Mouse (Mus musculus) thymus, adult 2 months (tissue): Measurements from ENCODE around the gene Gucy2f. TPM values are rescaled to one million over a fixed set of nuclear protein-coding genes. Genes with fewer than 3 reads are reported as not detected.

Source experiments
- DNase-seq: peaks from one replicate; pipeline ENCODE4 v3.0.0; 2021
- H3K27ac ChIP-seq: fragments of 200-500 bp; 2 replicates; pipeline ENCODE4 v1.5.1; 2012; ENCODE audit warnings: low read length, control low read depth; ENCODE audit not compliant: control insufficient read depth, insufficient read depth
- H3K27me3 ChIP-seq: fragments of 200-500 bp; 2 replicates; pipeline ENCODE4 v1.6.1; 2012; ENCODE audit warnings: mild to moderate bottlenecking, low read length, moderate library complexity, mixed read lengths; ENCODE audit not compliant: control insufficient read depth, insufficient read depth
- H3K36me3 ChIP-seq: fragments of 200-500 bp; 2 replicates; pipeline ENCODE4 v1.6.1; 2012; ENCODE audit warnings: mild to moderate bottlenecking, low read length, moderate library complexity; ENCODE audit not compliant: control insufficient read depth, insufficient read depth
- H3K4me1 ChIP-seq: fragments of 200-500 bp; replicated peaks from 2 replicates; pipeline ENCODE4 v1.6.1; 2012; ENCODE audit warnings: low read length; ENCODE audit not compliant: control insufficient read depth, insufficient read depth
- H3K4me3 ChIP-seq: fragments of 200-500 bp; 2 replicates; pipeline ENCODE4 v1.5.1; 2012; ENCODE audit warnings: mild to moderate bottlenecking, low read length, control low read depth, moderate library complexity; ENCODE audit not compliant: control insufficient read depth, insufficient read depth
- CTCF ChIP-seq: fragments of 200-500 bp; IDR thresholded peaks from 2 replicates; pipeline ENCODE4 v1.5.1; 2012; ENCODE audit warnings: mild to moderate bottlenecking, control low read depth, low read length, moderate library complexity, borderline replicate concordance; ENCODE audit not compliant: control insufficient read depth, poor library complexity, insufficient read depth; ENCODE audit errors: extremely low read depth
- POLR2A ChIP-seq: fragments of 200-500 bp; IDR thresholded peaks from 2 replicates; pipeline ENCODE4 v1.6.1; 2012; ENCODE audit warnings: mild to moderate bottlenecking, low read length, control low read depth, moderate library complexity; ENCODE audit not compliant: control insufficient read depth, poor library complexity, insufficient read depth; ENCODE audit errors: extremely low read depth
- WGBS: fragments of 180-500 bp; shearing (Covaris S2); methylation state at CpG from one replicate; pipeline ENCODE4 v1.1.7; 2018; 5-methylcytosine and 5-hydroxymethylcytosine counted together
- polyA plus RNA-seq: library from polyadenylated mRNA; depleted of rRNA; stranded (reverse); fragments of >200 nt; gene quantifications from 2 replicates; pipeline ENCODE4 v1.2.3, GENCODE M21; 2012

Gucy2f gene
- polyA plus RNA-seq, 1 experiment = not detected

DNA sequence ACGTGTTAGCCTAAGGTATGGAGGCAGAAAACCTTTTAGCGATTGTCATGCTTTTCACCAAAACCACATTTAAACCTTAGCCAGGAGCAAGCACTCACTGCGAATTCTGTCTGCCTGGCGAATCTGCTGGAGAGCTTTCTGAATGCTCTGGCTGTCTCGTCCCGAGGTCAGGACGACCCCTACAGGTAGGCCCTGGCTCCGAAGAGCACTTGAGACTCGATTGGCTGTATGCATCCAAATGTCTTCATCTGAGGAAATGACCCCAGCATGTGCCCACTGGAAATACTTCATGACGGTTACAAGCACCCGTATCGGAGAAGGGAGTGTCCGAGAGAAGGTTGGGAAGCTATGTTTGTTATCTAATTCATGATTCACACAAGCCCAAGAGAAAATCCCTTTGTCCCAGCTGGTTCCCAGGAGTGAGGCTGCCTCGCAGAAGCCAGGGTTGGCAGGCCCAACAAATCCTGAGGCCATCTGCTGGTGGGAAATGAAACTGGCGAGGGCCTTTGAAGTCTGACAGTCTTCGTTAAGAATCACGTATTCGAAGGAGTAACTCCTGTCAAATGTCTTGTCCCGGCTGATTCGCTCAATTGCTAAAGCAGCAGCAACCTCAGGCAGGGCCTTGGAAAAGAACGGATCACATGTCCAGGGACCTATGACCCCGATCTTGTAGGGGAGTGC, 7.6 kb downstream of the Gucy2f start:
- H3K36me3 ChIP-seq = no peaks in the 10 kb centered on the region
- no peaks in the 10 kb centered on the region for H3K27me3 ChIP-seq
- no peaks in the 10 kb centered on the region for H3K4me1 ChIP-seq
- no peak overlapping the region for H3K27ac ChIP-seq
- no peak overlapping the region for H3K4me3 ChIP-seq
- DNase-seq = no peak
- TF ChIP-seq CTCF (no peak), POLR2A (no peak)
- 83% methylated on average over 22 of the region's 22 CpGs for WGBS

DNA sequence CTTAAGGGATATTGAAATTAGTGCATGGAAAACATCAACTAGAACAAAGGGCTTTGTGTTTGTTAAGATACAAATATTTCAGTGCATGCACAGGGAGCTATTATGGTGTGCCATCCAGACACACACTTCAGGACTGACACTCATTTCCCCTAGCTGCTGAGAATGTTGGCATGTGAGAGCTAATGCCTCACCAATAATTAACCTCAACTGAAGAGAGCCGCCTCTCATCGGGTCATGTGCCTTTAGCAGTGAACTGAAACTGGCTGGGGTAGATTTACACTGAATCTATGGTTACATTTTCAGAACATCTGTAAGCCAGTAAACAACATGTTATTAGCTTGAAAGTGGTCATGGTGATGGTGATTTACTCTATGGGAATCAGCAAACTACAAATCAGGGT, 14.7 kb downstream of the Gucy2f start:
- no peaks in the 10 kb centered on the region for H3K4me1 ChIP-seq
- no peak for TF ChIP-seq POLR2A
- no peak for TF ChIP-seq CTCF
- DNase-seq = no peak
- H3K27ac ChIP-seq = no peak overlapping the region
- 82% methylated on average over 2 of the region's 2 CpGs for WGBS
- H3K36me3 ChIP-seq = no peaks in the 10 kb centered on the region
- H3K4me3 ChIP-seq = no peak overlapping the region
- H3K27me3 ChIP-seq = no peaks in the 10 kb centered on the region

DNA sequence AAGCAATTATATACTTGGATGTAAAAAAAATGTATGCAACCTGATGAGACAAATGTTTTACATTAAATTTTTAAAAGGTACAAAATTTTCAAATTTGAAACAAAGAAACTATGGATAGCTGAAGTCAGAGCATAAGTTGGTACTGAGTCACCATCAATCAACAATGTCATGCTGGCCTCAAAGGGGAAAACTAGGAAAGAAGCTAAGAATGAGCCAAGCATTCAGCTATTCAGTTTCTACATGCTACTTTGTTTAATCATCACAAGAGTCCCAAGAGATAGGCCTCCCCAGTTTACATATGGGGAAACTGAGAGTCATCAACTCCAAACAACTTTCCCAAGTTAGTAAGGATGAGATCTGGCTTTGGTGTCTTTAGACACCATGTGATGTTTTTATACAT, 19.8 kb downstream of the Gucy2f start:
- Histone ChIP-seq H3K4me3 (no peak overlapping the region), H3K4me1 (no peaks in the 10 kb centered on the region), H3K27me3 (no peaks in the 10 kb centered on the region), H3K36me3 (no peaks in the 10 kb centered on the region), H3K27ac (no peak overlapping the region)
- no peak for DNase-seq
- no peak for TF ChIP-seq POLR2A

DNA sequence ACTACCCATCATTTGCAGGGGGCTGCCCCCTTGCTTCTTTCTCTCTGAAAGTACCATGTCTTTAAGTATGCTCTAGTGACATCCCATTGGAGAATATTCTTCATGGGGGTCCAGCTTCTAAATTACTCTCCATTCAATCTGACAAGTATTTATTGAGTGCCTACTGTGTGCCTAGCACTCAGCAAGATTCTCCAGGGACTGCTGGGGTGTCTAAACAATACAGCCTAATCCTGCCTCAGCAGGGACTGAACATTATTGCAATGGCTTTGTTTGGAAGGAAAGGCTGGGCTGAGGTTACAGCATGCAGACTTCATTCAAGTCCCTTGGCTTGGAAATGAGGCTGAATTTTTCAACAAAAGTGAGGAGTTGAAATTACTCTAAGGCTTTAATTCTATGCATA, 81.0 kb downstream of the Gucy2f start:
- TF ChIP-seq POLR2A (no peak), CTCF (no peak)
- H3K4me1 ChIP-seq = no peaks in the 10 kb centered on the region
- no peaks in the 10 kb centered on the region for H3K27me3 ChIP-seq
- H3K36me3 ChIP-seq = no peaks in the 10 kb centered on the region
- H3K4me3 ChIP-seq = no peak overlapping the region
- DNase-seq = no peak
- H3K27ac ChIP-seq = no peak overlapping the region

- Histone ChIP-seq H3K27ac (no peak overlapping the region), H3K4me1 (no peaks in the 10 kb centered on the region), H3K27me3 (no peaks in the 10 kb centered on the region), H3K4me3 (no peak overlapping the region), H3K36me3 (no peaks in the 10 kb centered on the region)
- WGBS = 87% methylated on average over 6 of the region's 6 CpGs
- TF ChIP-seq POLR2A = no peak
- TF ChIP-seq CTCF = no peak
- no peak for DNase-seq
Measured at GRCm38 (mm10) chrX:142111236-142111635, 85.5 kb downstream of the Gucy2f start.

DNA sequence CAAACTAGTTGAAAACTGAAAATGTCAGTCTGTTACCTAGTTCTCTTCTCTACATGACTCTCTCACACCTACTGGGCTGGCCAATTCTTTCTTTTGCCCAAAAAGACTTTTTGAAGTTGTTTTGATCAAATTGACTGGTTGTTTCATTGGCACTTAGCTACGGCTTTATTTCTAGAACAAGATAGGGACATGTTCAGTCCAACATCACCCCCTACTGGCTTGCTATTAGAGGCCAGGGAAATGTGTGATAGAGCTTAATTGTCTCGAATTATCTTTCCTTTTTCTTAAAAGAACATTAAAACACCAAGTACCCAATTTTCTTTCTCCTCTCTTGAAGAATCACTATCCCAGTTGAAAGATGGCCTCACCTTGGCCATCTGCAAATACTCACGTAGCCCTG, 99.8 kb downstream of the Gucy2f start:
- Histone ChIP-seq H3K4me3 (no peak overlapping the region), H3K4me1 (no peaks in the 10 kb centered on the region), H3K27ac (no peak overlapping the region), H3K27me3 (no peaks in the 10 kb centered on the region), H3K36me3 (no peaks in the 10 kb centered on the region)
- WGBS = 44% methylated on average over 3 of the region's 3 CpGs
- TF ChIP-seq CTCF (no peak), POLR2A (no peak)
- DNase-seq = no peak

DNA sequence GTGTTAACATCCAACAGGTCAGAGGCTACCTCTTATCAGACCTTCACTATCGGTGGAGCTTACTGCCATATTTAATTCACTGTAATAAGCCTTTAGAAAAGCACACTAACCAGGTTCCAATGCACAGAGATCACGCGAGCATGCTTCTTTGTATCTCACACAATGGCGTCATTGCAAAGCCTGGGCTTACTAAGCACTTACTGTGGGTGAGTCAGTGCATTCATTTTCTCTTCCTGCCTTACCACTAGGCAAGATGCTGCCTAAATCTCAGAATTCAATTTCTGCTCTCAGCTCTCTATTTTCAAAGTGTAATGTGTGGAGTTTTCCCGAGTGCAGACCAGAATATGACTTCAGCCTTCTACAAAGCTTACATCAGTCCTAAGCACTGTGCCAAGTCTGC, 101.2 kb downstream of the Gucy2f start:
- TF ChIP-seq CTCF (no peak), POLR2A (no peak)
- H3K4me1 ChIP-seq = no peaks in the 10 kb centered on the region
- 91% methylated on average over 5 of the region's 5 CpGs for WGBS
- no peak overlapping the region for H3K4me3 ChIP-seq
- H3K36me3 ChIP-seq = no peaks in the 10 kb centered on the region
- H3K27me3 ChIP-seq = no peaks in the 10 kb centered on the region
- DNase-seq = no peak
- no peak overlapping the region for H3K27ac ChIP-seq
